Mouse (Mus musculus) layer of hippocampus, postnatal 14 days (tissue): ENCODE measurements around the gene Slc25a28. TPM values are rescaled to one million over a fixed set of nuclear protein-coding genes. Genes with fewer than 3 reads are reported as not detected.

Experiments used
- DNase-seq, 2 experiments: peaks; one replicate each; pipeline ENCODE4 v3.0.0; 2021 to 2022; ENCODE audit warnings: low spot score in 2 of 2, mixed read lengths in 1 of 2
- total RNA-seq, 2 experiments: library from RNA; stranded (reverse); gene quantifications; 2 replicates each; pipeline ENCODE4 v1.2.3; 2021

Gene Slc25a28
- total RNA-seq, 2 experiments from 2014 or later, result 35.8 to 39.1 TPM

DNA sequence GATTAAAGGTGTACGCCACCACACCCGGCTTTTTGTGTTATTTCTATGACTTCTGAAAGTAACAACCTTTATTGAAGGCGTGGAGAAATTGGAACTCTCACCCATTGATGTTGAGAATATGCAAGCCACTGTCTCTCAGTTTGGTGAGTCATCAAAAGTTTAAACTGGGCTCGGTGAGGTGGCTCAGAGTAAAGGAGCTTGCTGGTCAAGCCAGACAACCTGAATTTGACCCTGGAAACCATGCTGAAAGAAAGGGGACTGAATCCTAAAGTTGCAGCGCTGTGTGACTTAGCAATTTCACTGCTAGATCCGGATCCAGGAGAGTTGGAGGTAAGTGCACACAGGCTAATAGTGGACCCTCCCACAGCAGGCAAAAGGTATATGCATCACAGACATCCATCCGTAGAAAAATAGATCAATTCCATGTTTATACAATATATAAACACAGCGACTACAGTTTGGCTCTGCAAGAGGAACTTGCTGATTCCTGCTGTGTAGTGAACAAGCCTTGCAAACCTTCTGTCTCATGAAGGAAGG lies 3.9 kb upstream of the Slc25a28 start:
- no peak for DNase-seq

DNA sequence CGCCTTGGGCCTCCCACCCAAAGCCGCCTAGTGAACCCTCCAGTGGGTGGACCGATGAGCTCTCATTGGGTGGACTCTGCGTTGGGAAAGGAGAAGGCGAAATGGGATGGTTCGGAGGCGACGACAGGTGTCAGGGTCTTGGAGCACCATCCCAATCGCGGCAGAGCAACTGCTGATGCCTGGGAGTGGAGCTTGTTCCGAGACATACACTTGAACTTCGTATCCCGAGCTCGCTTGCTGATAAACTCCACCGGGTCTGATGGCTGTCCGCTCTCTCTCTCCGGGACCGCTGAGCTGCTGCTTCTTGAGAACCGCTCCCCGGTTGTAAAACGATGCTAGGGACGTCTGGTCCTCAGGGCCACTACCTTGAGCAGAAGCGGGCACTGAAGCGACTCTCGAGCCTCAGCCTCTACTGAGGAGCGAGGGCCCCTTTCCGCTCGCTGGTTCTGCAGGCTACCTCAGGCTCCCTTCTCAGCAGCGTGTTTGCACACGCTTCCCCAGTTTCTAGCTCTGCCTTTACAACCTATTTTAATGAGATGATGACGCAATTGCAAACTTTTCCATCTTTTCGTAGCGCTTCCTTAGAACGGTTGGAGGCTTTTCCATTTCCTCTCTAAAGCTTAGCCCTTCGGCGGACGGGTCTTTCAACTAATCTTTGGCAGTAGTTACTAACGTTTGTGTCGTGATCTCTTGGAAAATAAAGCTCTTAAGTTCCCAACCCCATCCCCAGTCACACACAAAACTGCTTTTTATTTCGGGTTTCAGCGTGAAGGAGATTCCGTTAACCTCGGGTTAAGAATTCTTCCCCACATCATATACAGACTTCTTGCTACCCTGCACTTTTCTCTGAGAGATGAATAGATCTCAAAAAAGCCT lies 1.1 kb upstream of the Slc25a28 start:
- no peak for DNase-seq

DNA sequence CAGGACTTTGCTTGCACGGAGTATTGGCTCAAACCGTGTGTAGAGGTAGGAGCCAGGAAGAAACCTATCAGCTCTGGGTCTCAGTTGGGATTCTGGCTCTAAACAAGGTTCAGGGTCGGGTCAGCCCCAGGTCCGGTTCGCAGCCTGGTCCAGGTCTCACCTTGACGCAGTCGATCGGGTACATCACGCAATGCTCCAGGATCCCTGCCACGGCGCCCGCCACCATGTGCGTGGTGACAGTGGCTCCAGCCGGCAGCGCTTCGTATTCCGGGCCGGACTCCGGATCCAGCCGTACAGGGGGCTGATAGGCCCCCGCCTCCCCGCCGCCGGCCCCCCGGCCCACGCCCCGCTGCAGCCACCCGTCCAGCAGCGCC lies 378 bp downstream of the Slc25a28 start:
- no peak for DNase-seq

DNA sequence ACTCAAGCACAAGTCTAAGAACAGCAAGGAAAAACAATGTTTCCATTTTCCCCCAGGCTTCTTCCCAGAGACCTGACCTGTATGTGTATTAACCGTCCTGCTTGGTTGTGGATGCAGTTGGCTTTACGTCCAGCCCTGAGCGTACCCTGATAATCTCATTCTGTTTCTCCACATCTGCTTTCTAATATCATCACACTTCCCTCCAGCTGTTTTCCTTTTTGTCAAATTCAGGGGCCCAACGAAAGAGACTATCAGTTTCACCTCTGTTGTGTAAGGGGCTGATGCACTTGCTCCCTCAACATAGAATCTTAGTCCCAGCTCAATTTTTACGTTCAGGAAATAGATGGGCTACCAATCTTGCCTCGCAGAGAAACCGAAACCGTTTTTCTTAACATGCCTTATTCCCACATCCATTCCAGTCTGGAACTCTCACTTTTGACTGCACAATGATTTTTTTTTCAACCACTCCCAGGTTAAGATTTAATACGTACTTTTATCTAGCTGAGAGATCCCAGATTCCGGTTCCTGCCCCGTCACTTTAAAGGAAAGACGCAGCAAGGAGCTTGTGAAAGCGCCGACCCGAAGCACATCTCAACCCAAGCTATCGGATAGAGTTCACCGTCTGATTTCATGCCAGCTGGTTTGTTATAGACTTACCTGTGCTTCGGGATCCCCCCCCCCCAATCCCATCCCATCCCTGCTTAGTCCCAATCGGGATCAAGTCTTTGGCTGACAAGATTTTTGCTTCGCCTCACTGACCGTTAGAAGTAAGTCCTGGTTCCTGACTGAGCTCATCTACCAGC lies 967 bp downstream of the Slc25a28 start:
- no peak for DNase-seq

DNA sequence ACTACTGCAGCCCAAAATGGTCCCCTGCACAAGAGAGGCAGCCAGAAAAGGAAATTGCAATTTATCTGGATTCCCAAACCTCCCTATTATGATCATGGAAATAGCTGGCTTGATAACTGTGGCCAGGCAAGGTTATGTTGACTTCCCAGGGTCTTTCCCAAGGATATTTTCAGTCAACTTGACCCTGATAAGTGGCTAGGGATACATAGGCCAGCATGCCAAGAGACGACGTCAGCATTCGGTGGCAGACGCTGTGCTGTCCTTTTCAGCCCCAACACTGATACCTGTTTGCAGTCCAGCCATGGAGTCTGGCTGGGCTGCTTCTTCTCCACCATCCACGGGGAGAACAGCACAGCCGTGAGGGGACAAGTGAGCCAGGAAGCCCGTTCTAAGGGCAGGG lies 3.6 kb downstream of the Slc25a28 start:
- DNase-seq, result no peak

DNA sequence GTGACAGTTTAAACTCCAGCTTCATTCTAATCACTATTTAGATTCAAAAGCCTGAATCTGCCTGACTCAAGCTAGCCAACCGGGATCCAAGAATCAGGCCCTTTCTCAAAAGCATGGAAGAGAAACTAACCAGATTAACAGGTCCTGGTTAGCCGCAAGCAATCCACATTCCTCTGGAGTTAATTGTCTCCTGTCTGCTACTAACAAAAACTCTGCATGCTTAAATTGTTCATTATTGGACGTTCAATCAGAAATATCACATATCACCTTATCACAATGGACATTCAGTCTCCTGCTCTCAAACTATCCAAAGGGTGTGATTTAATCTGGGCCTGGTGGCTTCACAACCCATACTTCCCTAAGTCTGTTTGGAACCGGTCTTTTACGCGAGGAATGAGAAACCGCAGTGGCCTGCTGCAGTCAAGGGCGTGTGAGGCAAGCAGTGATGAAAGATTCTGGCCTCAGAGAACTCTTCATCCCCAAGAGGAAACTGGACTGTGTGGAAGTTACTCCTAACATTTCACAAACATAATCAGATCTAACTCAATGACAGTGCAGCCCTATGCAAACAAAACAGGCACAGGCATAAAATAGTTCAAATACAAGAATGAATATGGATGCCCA lies 5.4 kb downstream of the Slc25a28 start:
- no peak for DNase-seq

DNA sequence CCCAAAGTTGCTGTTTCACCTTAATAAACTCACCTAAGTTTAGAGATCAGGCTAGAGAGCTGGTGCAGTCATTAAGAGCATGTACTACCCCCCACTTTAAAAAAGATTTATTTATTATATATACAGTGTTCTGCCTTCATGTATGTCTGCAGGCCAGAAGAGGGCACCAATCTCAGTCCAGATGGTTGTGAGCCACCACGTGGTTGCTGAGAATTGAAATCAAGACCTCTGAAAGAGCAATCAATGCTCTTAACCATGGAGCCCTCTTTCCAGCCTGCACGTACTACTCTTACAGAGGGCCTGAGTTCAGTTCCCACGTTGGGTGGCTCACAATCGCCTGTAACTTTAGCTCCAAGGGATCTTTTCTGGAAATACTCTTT lies 7.3 kb downstream of the Slc25a28 start:
- no peak for DNase-seq

DNA sequence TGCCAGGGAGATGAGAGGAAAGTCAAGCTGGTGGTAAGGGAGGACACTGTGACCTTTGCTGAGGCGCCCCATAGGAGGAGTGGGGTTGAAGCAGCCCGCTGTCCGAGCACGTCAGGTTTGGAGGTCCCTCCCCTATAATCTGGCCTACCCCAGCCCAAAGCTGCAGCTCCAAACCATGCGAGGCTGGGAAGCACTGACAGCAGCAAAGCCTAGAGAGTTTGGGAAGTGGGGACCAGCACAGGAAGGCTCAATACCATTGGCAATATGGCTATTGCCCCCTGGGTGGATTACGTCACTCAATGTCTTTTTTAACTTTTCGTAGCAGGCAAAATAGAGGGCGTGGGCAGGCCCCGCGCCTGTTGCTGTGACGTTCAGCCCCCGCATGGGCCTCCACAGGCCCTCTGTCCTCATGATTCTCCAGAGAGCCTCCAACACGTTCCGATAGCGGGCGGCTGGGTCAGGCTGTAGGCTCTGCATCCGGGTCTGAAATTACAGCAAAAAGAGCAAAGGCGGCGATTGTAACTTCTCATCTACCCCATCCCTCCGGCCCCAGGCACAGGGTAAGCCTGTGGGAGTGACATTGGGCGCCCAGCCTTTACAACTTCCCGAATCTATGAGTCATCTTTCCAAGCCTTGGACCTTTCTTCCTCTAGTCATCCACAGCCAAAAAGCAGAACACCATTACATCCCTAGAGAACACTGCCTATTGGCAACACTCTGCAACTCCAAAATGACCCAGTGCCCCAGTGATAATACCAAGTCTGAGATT lies 7.8 kb downstream of the Slc25a28 start:
- no peak for DNase-seq

DNA sequence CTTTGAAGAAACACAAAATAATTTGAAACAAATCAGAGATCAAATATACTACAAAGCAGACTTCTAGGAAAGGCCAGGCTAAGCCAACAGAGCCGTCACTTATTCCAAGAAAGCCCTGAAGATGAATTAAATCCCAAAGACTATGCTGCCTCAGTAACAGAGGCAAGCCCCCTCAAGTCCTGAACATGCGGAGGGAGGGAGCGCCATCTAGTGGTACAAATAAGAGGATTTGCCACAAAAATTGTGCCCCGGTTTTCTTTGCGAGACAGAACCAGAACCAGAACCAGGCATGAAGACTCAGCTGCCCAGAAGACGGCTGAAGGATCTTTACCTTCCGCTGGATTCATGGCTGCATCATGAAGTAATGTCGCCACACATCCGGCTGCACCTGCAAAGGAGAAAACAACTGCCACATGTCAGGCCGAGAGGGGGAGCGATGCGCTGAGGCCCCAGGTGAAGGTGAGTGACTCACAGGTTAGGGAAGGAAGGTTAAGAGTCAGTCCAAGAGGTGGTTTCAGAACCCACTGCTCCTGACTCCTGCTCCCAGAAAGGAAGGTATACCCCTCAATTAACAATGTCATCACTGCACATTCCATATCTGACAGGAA lies 9.1 kb downstream of the Slc25a28 start:
- DNase-seq, result peak; percentile 39 to 55

DNA sequence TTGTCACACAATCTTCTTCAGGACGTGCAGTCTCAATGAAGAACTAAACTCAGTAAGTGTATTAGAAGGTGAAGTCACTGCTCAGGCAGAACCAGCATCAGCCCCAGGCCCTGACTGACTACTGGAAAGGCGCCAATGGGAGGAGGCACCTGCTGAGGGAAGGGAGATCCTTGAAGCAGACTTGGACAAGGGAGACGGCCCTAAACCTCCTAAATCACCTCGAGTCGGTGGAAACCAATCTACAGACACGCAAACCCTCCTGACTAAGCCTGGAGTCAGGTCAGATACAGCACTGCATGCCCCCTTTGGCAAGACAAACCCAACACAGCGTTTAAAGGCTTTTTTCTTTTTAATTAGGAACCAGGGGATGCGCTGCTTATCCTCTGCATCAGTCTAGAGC lies 11.2 kb downstream of the Slc25a28 start:
- DNase-seq, result no peak

DNA sequence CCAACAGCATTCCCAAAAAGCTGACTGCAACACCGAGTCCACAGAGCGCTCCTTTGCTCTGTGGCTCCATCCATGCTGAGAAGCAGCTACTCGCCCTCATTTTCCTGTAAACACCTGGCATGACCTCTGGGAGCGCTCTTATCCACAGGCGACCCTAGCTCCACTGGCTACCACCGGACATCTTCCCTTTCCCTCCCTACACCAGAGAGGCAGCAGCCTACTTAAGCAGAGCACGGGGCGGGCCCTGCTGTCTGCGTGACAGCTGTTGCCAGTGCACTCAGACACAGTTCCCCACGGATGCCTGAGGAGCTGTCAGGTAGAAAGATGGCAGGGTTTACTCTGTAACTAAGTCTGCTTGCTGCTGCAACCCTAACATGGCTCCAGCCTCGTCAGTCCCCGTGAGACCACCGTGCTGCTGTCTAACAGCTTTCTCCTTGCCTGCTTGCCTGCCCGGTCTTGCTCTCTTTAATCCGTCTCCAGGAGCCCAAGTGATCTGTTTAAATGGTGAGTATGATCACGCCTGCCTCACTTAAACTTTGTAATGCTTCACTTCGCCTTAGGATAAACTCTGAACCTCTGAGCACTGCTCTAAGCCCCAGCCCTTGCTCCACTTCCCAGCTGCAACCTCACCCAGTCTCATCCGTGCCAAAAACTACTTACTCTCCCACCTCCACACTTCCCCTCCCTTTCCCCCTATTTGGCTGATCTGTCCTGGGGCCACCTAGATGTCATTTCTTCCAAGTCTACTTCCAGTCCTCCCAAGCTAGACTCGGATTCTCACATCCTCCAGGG lies 12.3 kb downstream of the Slc25a28 start:
- no peak for DNase-seq

DNA sequence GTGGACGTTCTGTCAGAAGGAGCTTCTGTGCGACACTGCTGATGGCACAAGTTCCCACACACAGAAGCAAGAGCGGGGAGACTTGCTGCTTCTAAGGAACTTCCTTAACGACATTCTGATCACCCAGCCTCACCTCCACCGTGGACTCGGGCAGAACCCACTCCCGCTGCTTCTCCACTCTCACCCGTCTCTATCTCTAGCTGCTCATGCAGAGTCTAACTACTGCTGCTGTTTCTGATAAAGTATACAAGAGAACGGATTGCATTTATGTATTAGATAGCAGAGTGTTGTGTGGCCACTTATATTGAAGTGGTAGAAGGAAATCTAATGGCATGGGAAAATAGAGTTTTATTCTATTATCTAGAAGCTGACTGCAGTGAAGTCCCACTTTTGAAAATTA lies 13.9 kb downstream of the Slc25a28 start:
- DNase-seq, result no peak

DNA sequence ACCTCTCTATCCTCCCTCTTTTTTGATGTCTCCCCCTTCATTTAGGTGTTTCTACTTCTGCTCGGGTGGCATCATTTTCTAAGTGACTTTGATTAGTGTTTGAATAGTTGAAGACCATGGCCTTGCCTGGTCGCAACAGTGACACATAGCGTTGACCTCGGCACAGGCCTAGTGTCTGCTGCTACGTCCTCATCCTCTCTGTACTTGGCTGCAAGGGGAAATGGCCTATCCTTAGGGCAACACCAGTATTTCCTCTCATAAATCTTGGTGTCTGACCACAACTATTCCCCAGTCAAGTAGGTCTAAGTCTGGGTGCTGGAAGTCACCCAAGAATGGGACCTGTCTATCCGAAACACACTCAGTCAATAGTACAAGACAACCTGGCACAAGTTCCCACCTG lies 15.0 kb downstream of the Slc25a28 start:
- DNase-seq, result no peak

DNA sequence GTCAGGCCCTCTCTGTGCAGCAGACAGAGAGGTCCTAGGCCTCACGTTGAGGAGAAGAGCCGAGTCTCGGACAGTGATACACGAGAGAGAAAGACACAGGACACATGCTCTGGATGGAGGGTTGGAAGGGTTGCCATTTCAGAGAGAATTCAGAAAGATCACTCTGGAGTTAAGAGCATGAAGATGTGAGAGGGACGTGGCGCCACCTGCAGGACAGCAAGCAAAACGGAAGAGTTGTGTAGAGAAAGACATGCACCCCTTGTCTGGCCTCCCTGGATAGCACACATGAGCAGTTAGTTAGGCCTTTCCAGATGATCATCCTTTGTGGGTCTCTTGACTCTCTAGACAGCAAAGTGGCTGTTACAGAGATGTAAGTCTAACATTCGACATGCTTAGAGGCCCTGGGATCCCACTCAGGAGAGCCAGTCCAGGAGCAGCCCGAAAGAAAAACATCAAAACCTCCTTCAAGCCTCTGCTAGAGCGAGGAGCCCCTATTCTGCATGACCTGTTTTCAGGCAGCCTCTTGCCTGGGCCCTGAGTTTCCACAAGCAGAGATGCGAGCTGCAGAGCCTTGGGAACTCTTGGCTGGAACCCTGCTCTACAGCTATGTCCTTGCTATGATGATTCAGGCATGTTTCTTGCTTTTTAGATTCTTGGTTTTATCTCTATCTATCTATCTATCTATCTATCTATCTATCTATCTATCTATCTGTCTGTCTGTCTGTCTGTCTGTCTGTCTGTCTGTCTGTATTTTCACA lies 18.8 kb downstream of the Slc25a28 start:
- peak; percentile 67 to 80 for DNase-seq

DNA sequence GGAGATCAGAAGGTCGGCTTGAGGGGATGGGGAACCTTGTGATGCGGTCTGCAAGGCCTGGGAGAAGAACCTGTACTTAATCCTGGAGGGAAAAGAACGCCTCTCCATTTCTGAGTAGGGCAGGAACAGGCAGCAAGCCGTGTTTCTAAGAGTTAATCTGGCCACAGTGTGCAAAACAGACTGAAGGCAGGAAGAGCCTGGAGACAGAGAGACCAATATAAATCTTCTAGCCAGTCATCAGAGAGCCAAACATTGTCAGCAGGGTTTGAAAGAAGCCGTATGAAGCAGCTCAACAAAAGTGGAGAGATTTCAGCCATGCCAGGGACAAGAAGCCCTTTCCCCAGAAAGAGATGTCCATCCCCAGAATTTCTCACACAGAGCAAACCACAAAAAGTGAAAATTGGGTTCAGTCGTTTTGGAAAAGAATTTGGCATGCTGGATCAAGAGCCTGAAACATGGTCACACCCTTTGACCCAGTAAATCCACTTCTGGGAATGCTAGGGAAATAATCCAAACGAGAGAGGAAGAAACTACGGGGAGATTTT lies 23.4 kb downstream of the Slc25a28 start:
- DNase-seq, result no peak

DNA sequence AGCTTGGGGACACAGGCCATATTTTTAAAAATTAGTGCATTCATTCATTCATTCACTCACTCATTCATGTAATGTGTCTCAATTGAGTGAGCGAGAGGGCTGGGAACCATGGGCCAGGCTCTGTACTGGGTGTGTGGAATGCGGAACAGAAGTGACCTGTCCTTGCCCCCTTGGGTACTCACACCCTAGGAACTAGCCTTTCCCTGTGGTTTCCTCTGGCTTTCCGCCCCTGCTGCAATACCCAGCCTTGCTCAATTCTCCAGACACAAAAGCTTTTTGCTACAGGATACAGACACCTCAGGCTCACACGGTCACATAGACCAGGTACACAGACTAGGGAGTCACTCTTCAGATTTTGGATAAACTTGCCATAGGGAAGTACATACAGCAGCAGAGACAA lies 26.3 kb downstream of the Slc25a28 start:
- DNase-seq, result no peak

DNA sequence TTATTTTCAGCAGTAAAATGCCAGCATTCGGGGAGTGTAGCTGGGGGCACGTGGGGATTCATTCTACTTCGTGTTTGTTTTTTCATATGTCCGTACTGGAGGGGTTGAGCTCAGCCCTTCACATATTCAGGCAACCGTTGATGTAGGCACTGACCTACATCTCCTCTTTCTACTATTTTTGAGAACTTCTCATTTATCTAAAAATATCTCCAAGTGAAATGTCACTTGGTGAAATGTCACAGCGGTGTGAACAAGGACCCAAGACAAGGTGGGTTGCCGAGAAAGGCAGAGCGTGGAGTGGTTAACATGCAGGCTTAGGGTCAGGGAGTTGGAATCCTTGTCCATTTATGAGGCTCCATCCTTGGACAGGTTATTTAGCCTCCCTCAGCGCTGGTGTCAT lies 27.4 kb downstream of the Slc25a28 start:
- DNase-seq, result no peak

DNA sequence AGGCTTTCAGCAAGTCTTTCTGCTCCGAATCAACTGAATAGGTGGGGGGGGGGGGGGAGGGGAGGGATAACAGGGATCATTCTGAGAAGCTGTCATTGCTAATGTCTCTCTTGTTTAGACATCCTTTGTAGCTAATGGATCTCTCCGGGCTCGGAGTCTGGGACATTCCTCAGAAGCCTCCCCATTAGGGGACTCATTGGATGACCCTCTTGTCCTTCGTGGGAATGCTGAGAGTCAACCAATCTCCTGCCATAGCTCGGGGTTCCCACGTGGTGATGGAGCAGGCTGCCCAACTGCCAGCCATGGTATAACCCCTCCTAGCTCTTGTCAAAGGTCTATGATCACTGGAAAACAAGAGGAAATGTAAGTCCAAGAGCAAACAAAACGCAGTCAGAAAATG lies 27.8 kb downstream of the Slc25a28 start:
- DNase-seq, result no peak

DNA sequence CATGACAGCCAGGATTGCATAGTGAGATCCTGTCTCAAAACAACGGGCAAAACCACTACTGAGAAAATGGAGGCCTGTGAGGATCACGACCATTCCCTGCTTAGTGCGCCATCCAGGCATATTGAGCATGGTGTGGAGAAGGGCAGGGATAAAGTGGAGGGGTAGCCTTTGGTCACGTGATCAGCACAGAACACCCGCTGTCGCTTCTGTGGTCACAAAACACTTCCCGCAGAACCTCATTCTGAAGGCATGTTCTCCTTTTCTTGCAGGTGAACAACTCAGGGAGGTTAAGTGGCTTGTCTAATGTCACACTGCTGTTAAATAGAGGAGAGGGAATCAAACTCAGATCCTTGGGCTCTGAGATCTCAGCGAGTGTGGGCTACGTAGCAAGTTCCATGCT lies 29.2 kb downstream of the Slc25a28 start:
- DNase-seq, result no peak
